Mouse (Mus musculus) lung, postnatal 0 days (tissue): ENCODE measurements around the gene Ncoa3.

ENCODE experiments used
- CTCF ChIP-seq: IDR thresholded peaks from 2 replicates; pipeline ENCODE4 v1.5.1; 2016; ENCODE audit warnings: antibody characterized with exemption, mild to moderate bottlenecking
- EP300 ChIP-seq: IDR thresholded peaks from 2 replicates; pipeline ENCODE4 v1.6.1; 2016; ENCODE audit warnings: antibody characterized with exemption, mild to moderate bottlenecking, control low read depth

DNA sequence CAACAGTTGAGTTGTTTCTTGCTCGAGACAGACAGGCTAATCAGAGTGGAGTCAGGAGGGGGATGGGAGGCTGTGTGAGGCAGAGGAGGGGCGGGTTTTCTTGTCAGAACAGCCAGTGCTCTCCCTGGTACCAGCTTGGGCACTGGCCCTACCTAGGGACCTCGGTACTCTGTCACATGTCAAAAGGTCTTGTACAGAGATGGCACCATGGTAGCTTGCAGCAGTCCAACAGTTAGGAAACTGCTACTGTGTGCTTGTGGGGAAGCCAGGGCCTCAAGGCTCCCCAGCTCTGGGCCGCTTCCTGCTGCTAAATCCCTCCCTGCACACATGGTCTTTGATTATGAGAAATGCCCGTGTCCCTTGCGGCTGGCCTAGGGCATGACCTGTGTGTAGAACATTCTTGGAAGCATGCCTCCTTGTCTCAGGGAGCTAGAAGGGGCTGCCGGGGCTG is 97.7 kb downstream of the Ncoa3 start:
- TF ChIP-seq EP300 (no peak), CTCF (0 out of 2 replicates have a peak, but pooled peaks have one; percentile 4)
